Mouse (Mus musculus) liver, embryonic 15.5 days (tissue): ENCODE data around the gene Samd4b. TPM values are rescaled to one million over a fixed set of nuclear protein-coding genes. Genes with fewer than 3 reads are reported as not detected.
"Not testable (repeated sequence)": the region's sequence is repeated elsewhere in the genome, so short reads cannot be mapped to it uniquely, and the experiment has no call there.

ENCODE experiments used
- ATAC-seq: fragments of 200-750 bp; cut with Nextera tagmentation; 2 replicates; pipeline ENCODE4 v1.8.0; 2017; ENCODE audit warnings: moderate number of reproducible peaks, mild to moderate bottlenecking, moderate library complexity; ENCODE audit not compliant: insufficient read depth
- H3K27ac ChIP-seq: fragments of 300-500 bp; sonication (generic); replicated peaks from 2 replicates; pipeline ENCODE4 v1.5.1; 2015; ENCODE audit warnings: mild to moderate bottlenecking, inconsistent platforms
- H3K27me3 ChIP-seq: fragments of 300-500 bp; sonication (generic); 2 replicates; pipeline ENCODE4 v1.6.1; 2015; ENCODE audit warnings: mild to moderate bottlenecking, inconsistent platforms
- H3K36me3 ChIP-seq: fragments of 300-500 bp; sonication (generic); replicated peaks from 2 replicates; pipeline ENCODE4 v1.6.1; 2015; ENCODE audit warnings: moderate library complexity, mild to moderate bottlenecking, inconsistent platforms
- H3K4me1 ChIP-seq: fragments of 300-500 bp; sonication (generic); replicated peaks from 2 replicates; pipeline ENCODE4 v1.6.1; 2015; ENCODE audit warnings: inconsistent platforms
- H3K4me2 ChIP-seq: fragments of 300-500 bp; sonication (generic); 2 replicates; pipeline ENCODE4 v1.6.1; 2015; ENCODE audit warnings: moderate library complexity, mild to moderate bottlenecking, inconsistent platforms
- H3K4me3 ChIP-seq: fragments of 300-500 bp; sonication (generic); replicated peaks from 2 replicates; pipeline ENCODE4 v1.5.1; 2015; ENCODE audit warnings: mild to moderate bottlenecking, inconsistent platforms
- H3K9ac ChIP-seq: fragments of 300-500 bp; sonication (generic); 2 replicates; pipeline ENCODE4 v1.6.1; 2015; ENCODE audit warnings: moderate library complexity, mild to moderate bottlenecking, inconsistent platforms
- H3K9me3 ChIP-seq: fragments of 300-500 bp; sonication (generic); replicated peaks from 2 replicates; pipeline ENCODE4 v1.6.1; 2016; ENCODE audit warnings: inconsistent platforms
- WGBS: fragments of 180-500 bp; shearing (Covaris S2); methylation state at CpG from one replicate; pipeline ENCODE4 v1.1.7; 2015; ENCODE audit warnings: mixed read lengths; ENCODE audit not compliant: insufficient replicate concordance; 5-methylcytosine and 5-hydroxymethylcytosine counted together
- polyA plus RNA-seq: library from polyadenylated mRNA; unstranded; fragments of >200 nt; fragmentation: Nextera tagmentation; extraction: Ambion mirVana; gene quantifications from 2 replicates; pipeline ENCODE4 v1.2.1, GENCODE M21; 2015

The Samd4b gene
- polyA plus RNA-seq, 1 experiment from 2014 or later: 5.6 TPM

DNA sequence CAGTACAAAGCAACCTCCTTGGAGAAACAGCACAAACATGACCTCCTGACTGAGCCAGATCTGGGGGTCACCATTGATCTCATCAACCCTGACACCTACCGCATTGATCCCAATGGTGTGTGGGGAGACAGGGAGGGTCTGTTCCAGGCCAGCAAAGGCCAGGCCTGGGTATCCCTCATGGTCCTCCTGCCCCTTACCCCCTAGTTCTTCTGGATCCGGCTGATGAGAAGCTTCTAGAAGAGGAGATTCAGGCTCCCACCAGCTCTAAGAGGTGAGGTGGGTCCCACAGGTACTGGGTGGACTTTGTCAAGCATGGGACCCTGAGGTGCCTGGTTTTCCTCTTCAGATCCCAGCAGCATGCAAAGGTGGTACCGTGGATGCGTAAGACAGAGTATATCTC, 202.5 kb downstream of the Samd4b start:
- Histone ChIP-seq H3K27me3 (no peaks in the 10 kb centered on the region), H3K4me2 (no peak overlapping the region), H3K4me3 (no peak overlapping the region), H3K4me1 (peaks cover 31% of the 10 kb centered on the region), H3K9me3 (no peaks in the 10 kb centered on the region), H3K36me3 (peaks cover 54% of the 10 kb centered on the region), H3K27ac (no peak overlapping the region), H3K9ac (no peak overlapping the region)
- ATAC-seq: no peak
- WGBS: 89% methylated on average over 4 of the region's 4 CpGs

DNA sequence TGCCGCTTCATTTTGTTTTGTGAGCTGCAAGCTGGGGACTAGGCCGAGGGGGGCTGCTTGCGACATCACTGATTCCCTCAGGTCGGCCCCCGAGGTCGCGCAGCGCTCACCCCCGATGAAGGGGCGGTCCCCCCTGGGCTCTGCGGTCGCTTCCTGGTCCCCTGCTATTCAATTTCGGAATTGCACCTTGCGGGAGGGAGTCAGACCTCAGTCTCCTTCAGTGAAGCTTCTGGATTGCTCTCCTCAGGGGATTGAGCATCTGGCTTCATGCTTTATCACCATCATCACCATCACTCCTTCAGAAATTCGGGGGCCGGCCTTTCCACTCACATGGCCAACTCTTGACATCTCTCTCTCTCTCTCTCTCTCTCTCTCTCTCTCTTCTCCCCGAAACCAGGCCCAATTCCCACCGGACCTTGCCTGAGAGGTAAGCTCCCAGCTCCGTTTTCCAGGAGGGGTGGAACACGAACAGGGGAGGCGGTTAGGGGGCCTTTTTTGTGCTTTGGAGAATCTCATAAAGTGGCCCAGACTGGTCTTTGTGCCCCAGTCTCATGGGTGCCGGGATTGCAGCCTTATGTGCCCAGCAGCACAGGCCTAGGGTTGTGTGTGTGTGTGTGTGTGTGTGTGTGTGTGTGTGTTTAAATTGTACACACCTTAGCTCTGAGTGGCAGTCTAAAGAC, 204.5 kb downstream of the Samd4b start:
- H3K27ac ChIP-seq: peak overlapping the region; percentile 84
- peak overlapping the region; percentile 87 for H3K9ac ChIP-seq
- WGBS: 6% methylated on average over 22 of the region's 22 CpGs
- peak overlapping the region; percentile 98 for H3K4me2 ChIP-seq
- peaks cover 32% of the 10 kb centered on the region for H3K4me1 ChIP-seq
- peaks cover 57% of the 10 kb centered on the region for H3K36me3 ChIP-seq
- H3K27me3 ChIP-seq: no peaks in the 10 kb centered on the region
- no peak for ATAC-seq
- H3K9me3 ChIP-seq: no peaks in the 10 kb centered on the region
- H3K4me3 ChIP-seq: peak overlapping the region; percentile 94

DNA sequence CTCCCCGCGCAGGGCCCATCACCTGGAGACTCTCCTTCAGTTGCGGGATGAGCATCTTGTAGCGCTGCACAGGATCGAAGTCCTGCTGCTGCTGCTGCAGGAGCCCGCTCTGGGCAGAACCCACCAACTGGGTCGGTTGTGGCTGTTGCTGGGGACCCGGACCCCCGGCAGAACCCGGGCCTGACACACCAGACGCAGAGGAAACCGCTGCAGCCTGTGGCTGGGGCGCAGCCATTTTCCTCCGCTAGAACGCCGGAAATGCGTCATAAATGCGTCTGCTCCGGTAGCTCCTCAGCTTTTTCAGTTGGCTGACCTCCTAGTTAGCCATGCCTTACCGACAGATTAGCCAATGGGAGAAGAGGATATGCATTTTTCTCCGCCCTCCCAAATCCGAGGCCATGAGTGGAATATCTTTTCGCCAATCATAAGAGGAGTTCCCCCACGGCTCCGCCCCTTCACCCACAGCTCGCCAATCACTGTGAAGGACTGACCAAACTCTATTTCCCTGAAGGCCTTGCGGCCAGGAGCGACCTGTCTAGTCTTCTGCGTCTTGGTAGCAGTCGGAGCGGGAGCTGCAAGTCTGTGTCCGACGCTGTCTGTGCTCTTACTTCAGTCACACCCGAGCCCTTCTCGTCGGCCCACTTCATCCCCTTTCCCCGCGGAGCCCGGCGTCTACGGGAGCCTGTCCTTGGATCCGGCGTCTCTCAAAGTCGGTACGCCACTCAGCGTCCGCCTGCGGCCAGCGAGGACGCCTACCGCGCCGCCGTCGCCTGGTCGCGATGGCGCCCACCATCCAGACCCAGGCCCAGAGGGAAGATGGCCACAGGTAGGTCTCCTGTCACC, 205.3 kb downstream of the Samd4b start, which contains the start of the genes Med29 and Paf1:
Gene Med29, minus strand, starts transcription at position 280 of the 843 bp plus-strand sequence.
Gene Paf1, plus strand, starts transcription at position 523 of the 843 bp plus-strand sequence.
- Histone ChIP-seq H3K27ac (peak within 1 kb of the TSS; percentile 84), H3K36me3 (peaks cover 55% of the 10 kb centered on the region), H3K9ac (peak within 1 kb of the TSS; percentile 87), H3K4me3 (peak within 1 kb of the TSS; percentile 94), H3K4me2 (peak within 1 kb of the TSS; percentile 98), H3K9me3 (no peaks in the 10 kb centered on the region), H3K27me3 (no peaks in the 10 kb centered on the region), H3K4me1 (peaks cover 37% of the 10 kb centered on the region)
- under 1% methylated on average over 58 of the region's 58 CpGs for WGBS
- ATAC-seq: peak; percentile 97

DNA sequence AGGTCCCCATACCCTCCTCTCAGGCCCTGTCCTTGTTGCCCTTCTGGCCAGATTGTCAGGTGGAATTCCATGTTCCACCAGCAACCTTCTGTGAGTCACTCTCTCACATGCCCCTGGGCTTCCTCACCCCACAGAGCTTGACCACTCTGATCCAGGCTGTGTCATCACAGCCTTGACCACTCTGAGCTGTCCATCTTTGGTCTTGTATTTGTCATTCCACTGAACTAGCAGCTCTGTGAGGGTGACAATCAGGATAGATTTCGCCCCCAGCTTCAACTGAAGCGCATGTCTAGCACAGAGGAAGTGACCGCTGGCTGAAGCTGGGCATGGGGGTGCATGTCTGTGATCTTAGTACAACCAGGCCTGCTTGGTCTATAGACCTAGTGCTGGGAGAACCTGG, 207.6 kb downstream of the Samd4b start:
- Histone ChIP-seq H3K9me3 (no peaks in the 10 kb centered on the region), H3K27me3 (no peaks in the 10 kb centered on the region), H3K4me1 (peaks cover 50% of the 10 kb centered on the region), H3K4me3 (no peak overlapping the region), H3K27ac (no peak overlapping the region), H3K9ac (no peak overlapping the region), H3K36me3 (peaks cover 49% of the 10 kb centered on the region), H3K4me2 (no peak overlapping the region)
- ATAC-seq: no peak
- 74% methylated on average over 3 of the region's 3 CpGs for WGBS

DNA sequence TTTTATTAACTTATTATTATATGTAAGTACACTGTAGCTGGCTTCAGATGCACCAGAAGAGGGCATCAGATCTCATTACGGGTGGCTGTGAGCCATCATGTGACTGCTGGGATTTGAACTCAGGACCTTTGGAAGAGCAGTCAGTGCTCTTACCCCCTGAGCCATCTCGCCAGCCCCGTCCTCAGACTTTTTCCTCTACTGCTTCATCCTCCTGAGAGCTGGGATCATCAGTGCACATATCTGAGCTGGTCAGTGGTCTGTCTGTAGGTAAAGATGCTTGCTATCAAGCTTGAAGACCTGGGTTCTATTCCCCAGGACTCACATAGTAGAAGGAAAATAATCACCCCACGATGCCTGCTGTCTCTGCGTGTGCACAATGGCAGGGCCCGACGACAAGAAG, 210.6 kb downstream of the Samd4b start:
- Histone ChIP-seq H3K36me3 (peaks cover 45% of the 10 kb centered on the region), H3K4me1 (peaks cover 62% of the 10 kb centered on the region)
- H3K27ac ChIP-seq, ATAC-seq, H3K4me3 ChIP-seq, H3K9ac ChIP-seq, H3K27me3 ChIP-seq, H3K9me3 ChIP-seq, H3K4me2 ChIP-seq: not testable (repeated sequence)
- 62% methylated on average over 7 of the region's 7 CpGs for WGBS

DNA sequence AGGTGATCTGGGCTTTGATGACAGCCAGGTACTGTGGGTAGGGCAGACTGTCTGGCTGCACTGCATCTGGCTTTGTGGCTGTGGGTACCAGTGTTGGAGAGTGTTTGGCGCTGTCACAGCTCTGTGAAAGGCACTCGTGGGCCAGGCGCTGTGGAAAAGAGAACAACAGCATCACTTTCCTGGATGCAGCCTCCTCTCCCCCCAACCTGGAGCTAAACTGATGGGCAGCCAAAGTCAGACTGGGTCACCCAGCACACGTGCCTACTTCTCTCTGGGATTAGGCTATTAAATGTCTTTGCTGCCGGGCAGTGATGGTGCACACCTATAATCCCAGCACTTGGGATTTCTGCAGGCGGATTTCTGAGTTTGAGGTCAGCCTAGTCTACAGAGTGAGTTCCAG, 211.1 kb downstream of the Samd4b start:
- H3K27me3 ChIP-seq, H3K4me2 ChIP-seq, ATAC-seq, H3K9ac ChIP-seq, H3K27ac ChIP-seq, H3K9me3 ChIP-seq, H3K4me3 ChIP-seq: not testable (repeated sequence)
- H3K36me3 ChIP-seq: peaks cover 45% of the 10 kb centered on the region
- H3K4me1 ChIP-seq: peaks cover 64% of the 10 kb centered on the region
- WGBS: 60% methylated on average over 6 of the region's 6 CpGs

DNA sequence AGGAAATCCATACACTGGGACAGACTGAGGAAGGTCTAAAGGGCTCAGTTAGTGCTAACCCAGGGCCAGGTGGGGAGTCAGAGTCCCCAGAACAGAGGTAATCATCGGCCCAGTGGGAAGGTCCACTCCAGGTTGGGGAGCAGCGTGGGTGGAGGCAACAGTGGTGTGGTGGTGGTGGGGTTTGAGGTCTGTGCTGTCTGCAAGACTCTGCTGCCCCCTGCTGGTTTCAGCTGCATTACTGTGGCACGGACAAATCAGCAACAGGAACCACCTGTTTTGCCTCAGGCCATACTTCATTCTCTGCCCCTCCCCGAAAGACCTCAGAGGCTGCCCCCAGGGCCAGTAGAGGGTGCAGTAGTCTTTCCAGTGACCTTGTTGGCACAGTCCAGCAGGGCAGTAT, 211.5 kb downstream of the Samd4b start:
- WGBS: 1% methylated on average over 4 of the region's 4 CpGs
- no peaks in the 10 kb centered on the region for H3K27me3 ChIP-seq
- H3K27ac ChIP-seq: peak overlapping the region; percentile 62
- H3K4me3 ChIP-seq: no peak overlapping the region
- no peaks in the 10 kb centered on the region for H3K9me3 ChIP-seq
- H3K9ac ChIP-seq: no peak overlapping the region
- H3K4me1 ChIP-seq: peaks cover 64% of the 10 kb centered on the region
- H3K4me2 ChIP-seq: no peak overlapping the region
- ATAC-seq: peak; percentile 19
- peaks cover 45% of the 10 kb centered on the region for H3K36me3 ChIP-seq

DNA sequence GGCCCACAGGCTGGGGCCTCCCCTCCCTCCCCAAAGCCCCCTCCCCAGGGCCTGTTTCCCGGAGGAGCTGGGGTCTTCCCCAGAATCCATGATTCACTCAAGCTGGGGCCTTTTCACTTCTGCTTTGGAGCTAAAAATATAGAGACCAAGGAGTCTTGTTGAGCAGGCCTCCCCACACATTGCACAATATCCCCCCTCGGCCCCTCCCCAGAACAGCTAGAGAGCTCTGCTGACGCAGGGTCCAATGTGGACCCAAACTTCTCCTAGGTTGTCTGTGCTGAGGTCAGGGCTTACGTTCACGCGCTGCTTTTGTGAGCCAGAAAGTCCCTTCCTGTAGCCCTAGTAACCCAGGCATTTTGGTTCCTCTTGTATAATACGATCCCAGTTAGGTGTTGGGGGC, 211.9 kb downstream of the Samd4b start:
- Histone ChIP-seq H3K9me3 (no peaks in the 10 kb centered on the region), H3K4me2 (no peak overlapping the region), H3K4me3 (no peak overlapping the region), H3K27me3 (no peaks in the 10 kb centered on the region), H3K36me3 (peaks cover 45% of the 10 kb centered on the region), H3K9ac (no peak overlapping the region), H3K4me1 (peaks cover 64% of the 10 kb centered on the region), H3K27ac (peak overlapping the region; percentile 62)
- 41% methylated on average over 7 of the region's 7 CpGs for WGBS
- ATAC-seq: no peak

DNA sequence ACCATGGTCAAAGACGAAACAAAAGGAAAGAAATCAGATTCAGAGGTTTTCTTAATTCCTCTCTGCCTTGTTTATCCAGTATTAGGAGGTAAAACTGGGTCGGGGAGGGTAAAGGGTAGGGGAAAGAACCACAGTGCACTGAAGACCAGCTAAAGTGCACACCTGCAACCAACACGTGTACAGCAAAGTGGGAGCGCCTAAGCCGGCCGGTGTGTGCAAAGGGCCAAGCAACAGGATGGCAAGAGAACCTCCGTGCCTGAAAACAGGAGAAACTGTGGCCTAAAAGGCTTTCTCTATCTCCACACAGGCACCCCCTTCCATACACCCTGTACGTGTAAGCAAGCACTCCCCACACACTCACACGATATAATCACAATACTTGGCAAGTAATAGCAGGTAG, 212.7 kb downstream of the Samd4b start:
- peak overlapping the region; percentile 62 for H3K27ac ChIP-seq
- no peaks in the 10 kb centered on the region for H3K27me3 ChIP-seq
- WGBS: 77% methylated on average over 9 of the region's 9 CpGs
- H3K4me2 ChIP-seq: no peak overlapping the region
- H3K9ac ChIP-seq: no peak overlapping the region
- H3K4me3 ChIP-seq: no peak overlapping the region
- H3K36me3 ChIP-seq: peaks cover 38% of the 10 kb centered on the region
- ATAC-seq: no peak
- H3K9me3 ChIP-seq: no peaks in the 10 kb centered on the region
- peaks cover 69% of the 10 kb centered on the region for H3K4me1 ChIP-seq

DNA sequence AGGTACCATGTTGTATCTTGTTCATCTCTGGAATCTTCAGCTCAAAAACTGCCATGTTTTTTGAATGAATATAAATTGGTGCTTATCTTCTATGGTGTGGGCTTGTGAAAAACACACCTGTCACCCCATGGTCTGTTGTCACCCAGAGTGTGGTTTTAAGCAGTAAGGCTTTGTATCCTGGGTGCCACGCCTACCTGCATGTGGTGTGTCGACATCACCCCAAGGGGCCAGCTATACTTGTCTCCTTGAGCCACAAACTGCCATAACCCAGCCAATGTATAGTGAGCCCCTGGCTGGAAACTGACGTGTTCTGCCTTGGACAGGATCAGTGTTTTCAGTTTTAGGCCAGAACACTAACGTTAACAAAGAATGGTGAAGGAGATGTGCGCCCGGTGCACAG, 213.8 kb downstream of the Samd4b start:
- no peak for ATAC-seq
- H3K36me3 ChIP-seq: peaks cover 28% of the 10 kb centered on the region
- no peak overlapping the region; the same call in 1 of the 2 replicates for H3K4me2 ChIP-seq
- 50% methylated on average over 6 of the region's 6 CpGs for WGBS
- H3K27ac ChIP-seq: peak overlapping the region; percentile 94
- H3K9ac ChIP-seq: no peak overlapping the region
- no peaks in the 10 kb centered on the region for H3K27me3 ChIP-seq
- no peaks in the 10 kb centered on the region for H3K9me3 ChIP-seq
- peaks cover 80% of the 10 kb centered on the region for H3K4me1 ChIP-seq
- no peak overlapping the region for H3K4me3 ChIP-seq

DNA sequence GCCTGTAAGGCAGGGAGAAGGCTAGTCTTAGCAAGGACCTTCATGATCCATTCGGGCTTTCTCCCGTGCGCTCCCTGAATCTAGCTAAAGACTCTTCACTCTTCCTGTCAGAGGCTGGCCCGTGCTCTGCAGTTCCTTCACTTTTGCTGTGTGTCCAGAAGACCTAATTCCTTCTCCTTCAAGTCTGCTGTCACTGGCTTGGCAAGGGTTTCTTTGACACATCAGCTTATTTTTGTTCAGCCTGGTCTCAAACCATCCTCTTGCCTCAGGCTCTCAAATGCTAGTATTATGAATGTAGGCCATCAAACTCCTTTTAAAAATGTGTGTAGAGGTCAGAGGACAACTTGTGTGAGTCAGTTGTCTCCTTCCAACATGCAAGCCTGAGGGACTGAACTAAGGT, 214.3 kb downstream of the Samd4b start:
- H3K27me3 ChIP-seq: no peaks in the 10 kb centered on the region
- H3K36me3 ChIP-seq: peaks cover 22% of the 10 kb centered on the region
- H3K9ac ChIP-seq: peak overlapping the region; percentile 15; the same call in 1 of the 2 replicates
- H3K4me2 ChIP-seq: peak overlapping the region; percentile 95
- peaks cover 84% of the 10 kb centered on the region for H3K4me1 ChIP-seq
- WGBS: 36% methylated on average over 4 of the region's 4 CpGs
- H3K27ac ChIP-seq: peak overlapping the region; percentile 94
- no peak for ATAC-seq
- H3K9me3 ChIP-seq: no peaks in the 10 kb centered on the region
- no peak overlapping the region for H3K4me3 ChIP-seq
